Mouse (Mus musculus) central nervous system, embryonic 11.5 days (tissue): ENCODE results near the gene Lepr. TPM values are rescaled to one million over a fixed set of nuclear protein-coding genes. Genes with fewer than 3 reads are reported as not detected.

Experiments used
- polyA plus RNA-seq: library from polyadenylated mRNA; depleted of rRNA; stranded (reverse); fragments of >200 nt; gene quantifications from 2 replicates; pipeline ENCODE4 v1.2.3, GENCODE M21; 2012; rRNA removed

Gene Lepr
- 3.1 and 3.8 TPM in 2 replicates for polyA plus RNA-seq

GRCm38 (mm10) chr4:101717367-101718121 lies at the start of gene Lepr:
TSS of gene Lepr (plus strand) at chr4:101717404.

DNA sequence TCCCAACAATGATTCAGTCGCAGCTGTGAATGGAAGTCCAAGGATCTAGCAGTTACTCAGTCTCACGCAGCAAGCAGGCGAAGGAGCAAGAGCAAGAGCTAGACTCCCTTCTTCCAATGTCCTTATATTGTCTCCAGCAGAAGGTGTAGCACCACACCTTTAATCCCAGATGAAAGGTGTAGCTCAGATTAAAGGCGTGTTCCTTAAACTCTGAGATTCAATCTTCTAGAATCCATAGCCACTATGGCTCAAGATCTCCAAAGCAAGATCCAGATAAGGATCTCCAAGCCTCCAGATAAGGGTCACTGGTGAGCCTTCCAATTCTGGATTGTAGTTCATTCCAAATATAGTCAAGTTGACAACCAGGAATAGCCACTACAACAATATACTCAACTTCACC lies 126.7 kb downstream of the Lepr start, which contains the start of gene B020004J07Rik:
Gene B020004J07Rik, minus strand, starts transcription at position 101 of the 400 bp plus-strand sequence.

Other genes starting within 250 kb of the Lepr start
- gene Dnajc6, start 220.8 kb upstream of the Lepr start, polyA plus RNA-seq = 3.9 and 5.4 TPM in 2 replicates
- 51.1 and 69.1 TPM in 2 replicates for gene Leprot, start 69.7 kb upstream of the Lepr start, polyA plus RNA-seq
- not detected in 2 replicates for gene B020004J07Rik, start 126.6 kb downstream of the Lepr start, polyA plus RNA-seq
- gene C130073F10Rik, start 176.4 kb downstream of the Lepr start, polyA plus RNA-seq = not detected in 2 replicates
- gene Gm12800, start 191.7 kb downstream of the Lepr start, polyA plus RNA-seq = not detected in 2 replicates
- gene Gm12794, start 223.0 kb downstream of the Lepr start, polyA plus RNA-seq = not detected in 2 replicates